Mouse (Mus musculus): ENCODE data around the gene Frmd4a.

DNA sequence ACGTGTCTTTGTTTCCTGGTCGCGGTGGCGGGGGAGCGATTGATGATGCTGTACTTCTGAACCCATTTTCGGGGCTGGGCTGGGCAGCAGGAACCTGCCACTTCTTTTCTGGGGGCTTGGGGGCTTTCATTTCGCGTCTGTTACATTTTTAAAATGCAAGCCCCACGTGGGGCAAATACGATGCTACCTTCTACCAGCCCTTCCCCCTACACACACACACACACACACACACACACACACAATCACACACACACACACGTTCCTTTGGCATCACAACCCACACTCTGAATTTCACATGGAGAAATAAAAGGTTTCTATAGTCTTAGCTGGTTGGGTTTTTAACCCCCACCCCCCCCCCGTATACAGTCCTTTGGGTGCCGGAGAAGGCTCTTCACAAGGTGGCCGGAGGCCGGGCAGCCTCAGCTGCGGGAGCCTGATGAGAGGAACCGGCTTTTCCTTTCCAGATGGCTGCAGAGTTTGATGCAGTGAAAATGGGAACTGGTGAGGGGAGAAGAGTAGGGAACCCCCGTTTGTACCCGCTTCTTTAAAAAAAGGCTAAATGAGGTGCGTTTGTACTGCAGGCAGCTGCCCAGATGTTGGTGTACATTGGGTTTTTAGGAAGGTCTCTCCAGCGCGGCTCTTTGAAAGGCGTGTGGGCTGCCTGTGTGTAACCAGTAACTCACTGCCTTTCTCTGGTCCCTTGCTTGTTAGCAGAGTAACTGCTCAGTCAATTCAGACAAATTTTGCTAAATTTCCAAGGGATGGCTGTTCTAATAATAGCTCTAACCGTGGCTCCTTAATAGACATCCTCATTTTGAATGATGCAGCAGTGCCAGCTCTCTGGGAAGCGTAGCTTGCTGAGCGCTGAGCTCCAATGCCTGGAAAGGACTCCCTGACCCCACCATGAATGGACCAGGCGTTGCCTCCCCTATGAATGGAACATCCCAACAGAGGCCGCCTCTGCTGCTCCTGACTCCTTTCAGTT lies 384.4 kb downstream of the Frmd4a start:
- no peak for TF ChIP-seq CTCF (IDR thresholded peaks at IDR 0.05; ENCODE audit: insufficient read depth, low read length)
- TF ChIP-seq POLR2A (IDR thresholded peaks at IDR 0.05; ENCODE audit: borderline replicate concordance, extremely low read depth, low read depth, low read length) = no peak
